Mouse (Mus musculus): ENCODE measurements around the gene Rhot1. TPM values are rescaled to one million over a fixed set of nuclear protein-coding genes. Genes with fewer than 3 reads are reported as not detected.

Gene Rhot1
- polyA plus RNA-seq, 1 experiment from 2014 or later: 65.4 TPM

- Histone ChIP-seq H3K4me1 (peaks cover 17% of the 10 kb centered on the region; the same call in 1 of the 2 replicates), H3K9ac (no peak overlapping the region), H3K4me3 (no peak overlapping the region), H3K27me3 (peaks cover 24% of the 10 kb centered on the region), H3K27ac (no peak overlapping the region), H3K36me3 (no peaks in the 10 kb centered on the region), H3K4me2 (replicated peaks) (no peak overlapping the region), H3K9me3 (0 out of 2 replicates have a peak, but pooled peaks cover 4% of the 10 kb centered on the region)
- 59% methylated on average over 7 of the region's 7 CpGs for WGBS
- ATAC-seq (ENCODE audit: insufficient number of reproducible peaks, insufficient read depth, low FRiP score, low TSS enrichment): no peak
Measured at GRCm38 (mm10) chr11:80292463-80292862, 83.6 kb downstream of the Rhot1 start.

GRCm38 (mm10) chr11:80295066-80295465, 86.2 kb downstream of the Rhot1 start:
- Histone ChIP-seq H3K4me3 (no peak overlapping the region), H3K4me1 (peaks cover 15% of the 10 kb centered on the region), H3K36me3 (no peaks in the 10 kb centered on the region), H3K4me2 (replicated peaks) (no peak overlapping the region), H3K9me3 (0 out of 2 replicates have a peak, but pooled peaks cover 4% of the 10 kb centered on the region), H3K27me3 (peaks cover 45% of the 10 kb centered on the region), H3K9ac (no peak overlapping the region), H3K27ac (no peak overlapping the region)
- ATAC-seq (ENCODE audit: insufficient number of reproducible peaks, insufficient read depth, low FRiP score, low TSS enrichment): no peak
- WGBS: 12% methylated on average over 9 of the region's 9 CpGs

GRCm38 (mm10) chr11:80295785-80296184, 87.0 kb downstream of the Rhot1 start:
- H3K4me1 ChIP-seq: peaks cover 13% of the 10 kb centered on the region
- no peak overlapping the region for H3K4me3 ChIP-seq
- H3K4me2 ChIP-seq (replicated peaks): no peak overlapping the region
- 0 out of 2 replicates have a peak, but pooled peaks cover 4% of the 10 kb centered on the region for H3K9me3 ChIP-seq
- 23% methylated on average over 14 of the region's 14 CpGs for WGBS
- no peak overlapping the region for H3K9ac ChIP-seq
- ATAC-seq (ENCODE audit: insufficient number of reproducible peaks, insufficient read depth, low FRiP score, low TSS enrichment): no peak
- H3K36me3 ChIP-seq: no peaks in the 10 kb centered on the region
- no peak overlapping the region for H3K27ac ChIP-seq
- H3K27me3 ChIP-seq: peaks cover 51% of the 10 kb centered on the region

GRCm38 (mm10) chr11:80299513-80300235, 90.9 kb downstream of the Rhot1 start:
- Histone ChIP-seq H3K4me1 (peaks cover 27% of the 10 kb centered on the region), H3K36me3 (no peaks in the 10 kb centered on the region), H3K27me3 (peaks cover 74% of the 10 kb centered on the region), H3K27ac (no peak overlapping the region), H3K4me3 (peak overlapping the region; percentile 69), H3K4me2 (replicated peaks) (peak overlapping the region; percentile 99), H3K9ac (no peak overlapping the region), H3K9me3 (no peaks in the 10 kb centered on the region)
- no peak for ATAC-seq (ENCODE audit: insufficient number of reproducible peaks, insufficient read depth, low FRiP score, low TSS enrichment)
- 9% methylated on average over 12 of the region's 12 CpGs for WGBS

- Histone ChIP-seq H3K4me1 (peaks cover 24% of the 10 kb centered on the region), H3K4me2 (replicated peaks) (peak within 1 kb of the TSS; percentile 99), H3K36me3 (no peaks in the 10 kb centered on the region), H3K27ac (no peak within 1 kb of the TSS), H3K9me3 (no peaks in the 10 kb centered on the region), H3K9ac (peak within 1 kb of the TSS; percentile 53), H3K27me3 (peaks cover 65% of the 10 kb centered on the region), H3K4me3 (peak within 1 kb of the TSS; percentile 69)
- ATAC-seq (ENCODE audit: insufficient number of reproducible peaks, insufficient read depth, low FRiP score, low TSS enrichment): peak; percentile 50; the same call in 1 of the 2 replicates
- WGBS: under 1% methylated on average over 69 of the region's 81 CpGs
Measured at GRCm38 (mm10) chr11:80300551-80301315, 91.9 kb downstream of the Rhot1 start, which contains the start of gene Rhbdl3. Rhbdl3 (plus strand) TSS chr11:80300912.

- Histone ChIP-seq H3K9me3 (no peaks in the 10 kb centered on the region), H3K4me3 (peak overlapping the region; percentile 69), H3K27me3 (peaks cover 58% of the 10 kb centered on the region), H3K4me2 (replicated peaks) (peak overlapping the region; percentile 99), H3K36me3 (no peaks in the 10 kb centered on the region), H3K4me1 (peaks cover 24% of the 10 kb centered on the region), H3K27ac (no peak overlapping the region), H3K9ac (peak overlapping the region; percentile 53)
- under 1% methylated on average over 53 of the region's 53 CpGs for WGBS
- ATAC-seq (ENCODE audit: insufficient number of reproducible peaks, insufficient read depth, low FRiP score, low TSS enrichment): 0 out of 2 replicates have a peak, but pooled peaks have one; percentile 32
Measured at GRCm38 (mm10) chr11:80301316-80302045, 92.7 kb downstream of the Rhot1 start.

- H3K4me1 ChIP-seq: peaks cover 24% of the 10 kb centered on the region
- H3K27me3 ChIP-seq: peaks cover 54% of the 10 kb centered on the region
- peak overlapping the region; percentile 69 for H3K4me3 ChIP-seq
- no peaks in the 10 kb centered on the region for H3K36me3 ChIP-seq
- ATAC-seq (ENCODE audit: insufficient number of reproducible peaks, insufficient read depth, low FRiP score, low TSS enrichment): no peak
- 0 out of 2 replicates have a peak overlapping the region, but pooled peaks have one; percentile 53 for H3K9ac ChIP-seq
- H3K27ac ChIP-seq: no peak overlapping the region
- no peaks in the 10 kb centered on the region for H3K9me3 ChIP-seq
- H3K4me2 ChIP-seq (replicated peaks): peak overlapping the region; percentile 99
- under 1% methylated on average over 9 of the region's 9 CpGs for WGBS
Measured at GRCm38 (mm10) chr11:80302046-80302390, 93.2 kb downstream of the Rhot1 start.

DNA sequence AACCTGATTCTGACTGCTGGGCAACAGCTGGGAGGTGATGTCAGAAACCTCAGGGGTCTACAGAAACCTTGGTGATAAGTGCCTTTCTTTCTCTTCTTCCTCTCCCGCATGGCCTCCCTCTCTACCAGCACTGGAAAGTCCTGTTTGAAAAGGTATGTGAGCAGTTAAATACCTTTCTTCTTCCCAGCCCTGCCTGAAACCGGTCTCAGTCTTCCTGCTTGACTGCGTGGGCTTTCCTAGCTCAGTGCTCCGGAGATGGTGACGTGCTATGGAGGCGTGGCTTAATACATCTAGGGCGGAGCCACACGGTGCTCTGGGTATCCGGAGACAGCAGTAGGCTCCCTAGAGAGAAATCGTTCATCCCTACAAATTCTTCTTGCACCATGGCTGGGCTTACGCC, 93.7 kb downstream of the Rhot1 start:
- peaks cover 24% of the 10 kb centered on the region for H3K4me1 ChIP-seq
- H3K4me2 ChIP-seq (replicated peaks): peak overlapping the region; percentile 99
- no peak for ATAC-seq (ENCODE audit: insufficient number of reproducible peaks, insufficient read depth, low FRiP score, low TSS enrichment)
- 3% methylated on average over 11 of the region's 11 CpGs for WGBS
- peak overlapping the region; percentile 69 for H3K4me3 ChIP-seq
- peaks cover 49% of the 10 kb centered on the region for H3K27me3 ChIP-seq
- no peaks in the 10 kb centered on the region for H3K9me3 ChIP-seq
- no peak overlapping the region for H3K9ac ChIP-seq
- H3K27ac ChIP-seq: no peak overlapping the region
- H3K36me3 ChIP-seq: no peaks in the 10 kb centered on the region

- Histone ChIP-seq H3K27me3 (peaks cover 42% of the 10 kb centered on the region), H3K4me2 (replicated peaks) (no peak overlapping the region), H3K9me3 (no peaks in the 10 kb centered on the region), H3K4me1 (peaks cover 24% of the 10 kb centered on the region), H3K36me3 (no peaks in the 10 kb centered on the region), H3K27ac (no peak overlapping the region), H3K4me3 (no peak overlapping the region), H3K9ac (no peak overlapping the region)
- 91% methylated on average over 3 of the region's 3 CpGs for WGBS
- ATAC-seq (ENCODE audit: insufficient number of reproducible peaks, insufficient read depth, low FRiP score, low TSS enrichment): no peak
Measured at GRCm38 (mm10) chr11:80303746-80304145, 94.9 kb downstream of the Rhot1 start.

DNA sequence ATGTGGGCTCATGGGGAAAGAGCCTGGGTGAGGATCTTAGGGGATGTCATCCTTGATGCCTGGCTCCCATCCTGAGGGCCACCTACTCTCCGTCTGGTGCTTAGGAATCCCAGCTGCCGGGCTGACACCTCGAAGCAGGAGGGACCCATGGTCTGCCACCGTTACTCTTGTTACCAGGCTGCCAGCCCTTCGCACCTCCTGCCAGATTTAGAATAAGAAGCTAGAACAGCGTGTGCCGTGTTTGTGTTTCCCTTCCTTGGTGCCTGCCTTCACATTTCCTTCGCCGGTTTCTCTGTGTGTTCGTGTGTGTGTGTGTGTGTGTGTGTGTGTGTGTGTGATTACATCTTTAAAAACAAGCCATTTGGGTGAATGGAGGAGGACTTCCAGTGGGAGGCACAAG, 96.0 kb downstream of the Rhot1 start:
- Histone ChIP-seq H3K27me3 (peaks cover 31% of the 10 kb centered on the region), H3K36me3 (no peaks in the 10 kb centered on the region), H3K9me3 (no peaks in the 10 kb centered on the region), H3K27ac (no peak overlapping the region), H3K9ac (no peak overlapping the region), H3K4me1 (peaks cover 20% of the 10 kb centered on the region), H3K4me2 (replicated peaks) (no peak overlapping the region), H3K4me3 (no peak overlapping the region)
- WGBS: 80% methylated on average over 10 of the region's 10 CpGs
- no peak for ATAC-seq (ENCODE audit: insufficient number of reproducible peaks, insufficient read depth, low FRiP score, low TSS enrichment)

- no peak overlapping the region for H3K9ac ChIP-seq
- 57% methylated on average over 6 of the region's 6 CpGs for WGBS
- H3K4me1 ChIP-seq: no peaks in the 10 kb centered on the region
- no peaks in the 10 kb centered on the region for H3K36me3 ChIP-seq
- no peak overlapping the region for H3K27ac ChIP-seq
- no peak for ATAC-seq (ENCODE audit: insufficient number of reproducible peaks, insufficient read depth, low FRiP score, low TSS enrichment)
- no peaks in the 10 kb centered on the region for H3K9me3 ChIP-seq
- no peak overlapping the region for H3K4me3 ChIP-seq
- no peaks in the 10 kb centered on the region; the same call in 1 of the 2 replicates for H3K27me3 ChIP-seq
- H3K4me2 ChIP-seq (replicated peaks): no peak overlapping the region
Measured at GRCm38 (mm10) chr11:80308537-80308936, 99.7 kb downstream of the Rhot1 start.

Data from embryonic facial prominence, embryonic 12.5 days (tissue).